Mouse (Mus musculus): ENCODE measurements around the gene Rragd. TPM values are rescaled to one million over a fixed set of nuclear protein-coding genes. Genes with fewer than 3 reads are reported as not detected.
"Not testable (repeated sequence)": the region's sequence is repeated elsewhere in the genome, so short reads cannot be mapped to it uniquely, and the experiment has no call there.

Rragd gene
- polyA plus RNA-seq, 1 experiment = 4.9 TPM

GRCm38 (mm10) chr4:32994168-32994567 lies 11.3 kb downstream of the Rragd start:
- Histone ChIP-seq H3K79me2 (ENCODE audit: control insufficient read depth, insufficient read depth) (no peaks in the 10 kb centered on the region), H3K4me3 (ENCODE audit: insufficient read depth, poor library complexity, severe bottlenecking) (no peak overlapping the region), H3ac (ENCODE audit: control insufficient read depth, insufficient read length, low read depth) (no peak overlapping the region), H3K79me3 (ENCODE audit: low read depth) (no peaks in the 10 kb centered on the region), H3K36me3 (ENCODE audit: control insufficient read depth, insufficient read depth) (no peaks in the 10 kb centered on the region), H3K27me3 (ENCODE audit: control insufficient read depth, insufficient read depth, insufficient read length) (no peaks in the 10 kb centered on the region)
- TF ChIP-seq USF1 (IDR thresholded peaks at IDR 0.05; ENCODE audit: low read depth) = no peak
- TF ChIP-seq FOSL1 (IDR thresholded peaks at IDR 0.05; ENCODE audit: insufficient read depth, low read length, poor library complexity, severe bottlenecking) = no peak
- no peak for TF ChIP-seq MYOG (IDR thresholded peaks at IDR 0.05; ENCODE audit: control insufficient read depth, extremely low read depth, insufficient read length)
- TF ChIP-seq MYOD1 (IDR thresholded peaks at IDR 0.05; ENCODE audit: control insufficient read depth, insufficient read length, low read depth) = no peak
- TF ChIP-seq CTCF (IDR thresholded peaks at IDR 0.05; ENCODE audit: control insufficient read depth, insufficient read depth, insufficient read length) = no peak
- TF ChIP-seq CEBPB (IDR thresholded peaks at IDR 0.05; ENCODE audit: low read depth) = no peak
- TF ChIP-seq MAX (IDR thresholded peaks at IDR 0.05) = no peak

GRCm38 (mm10) chr4:32996083-32996482 lies 13.2 kb downstream of the Rragd start:
- no peak for TF ChIP-seq FOSL1 (IDR thresholded peaks at IDR 0.05; ENCODE audit: insufficient read depth, low read length, poor library complexity, severe bottlenecking)
- TF ChIP-seq MYOD1 (IDR thresholded peaks at IDR 0.05; ENCODE audit: control insufficient read depth, insufficient read length, low read depth) = no peak
- TF ChIP-seq USF1 (IDR thresholded peaks at IDR 0.05; ENCODE audit: low read depth) = no peak
- TF ChIP-seq MAX (IDR thresholded peaks at IDR 0.05) = no peak
- no peak for TF ChIP-seq MYOG (IDR thresholded peaks at IDR 0.05; ENCODE audit: control insufficient read depth, extremely low read depth, insufficient read length)
- TF ChIP-seq CEBPB (IDR thresholded peaks at IDR 0.05; ENCODE audit: low read depth) = no peak
- TF ChIP-seq CTCF (IDR thresholded peaks at IDR 0.05; ENCODE audit: control insufficient read depth, insufficient read depth, insufficient read length) = no peak
- Histone ChIP-seq H3K79me2 (ENCODE audit: control insufficient read depth, insufficient read depth) (no peaks in the 10 kb centered on the region), H3K4me3 (ENCODE audit: insufficient read depth, poor library complexity, severe bottlenecking) (no peak overlapping the region), H3K27me3 (ENCODE audit: control insufficient read depth, insufficient read depth, insufficient read length) (no peaks in the 10 kb centered on the region), H3ac (ENCODE audit: control insufficient read depth, insufficient read length, low read depth) (no peak overlapping the region), H3K36me3 (ENCODE audit: control insufficient read depth, insufficient read depth) (no peaks in the 10 kb centered on the region), H3K79me3 (ENCODE audit: low read depth) (no peaks in the 10 kb centered on the region)

- H3ac ChIP-seq (ENCODE audit: control insufficient read depth, insufficient read length, low read depth) = no peak overlapping the region
- no peaks in the 10 kb centered on the region for H3K79me3 ChIP-seq (ENCODE audit: low read depth)
- no peaks in the 10 kb centered on the region for H3K79me2 ChIP-seq (ENCODE audit: control insufficient read depth, insufficient read depth)
- TF ChIP-seq CTCF (IDR thresholded peaks at IDR 0.05; ENCODE audit: control insufficient read depth, insufficient read depth, insufficient read length) (no peak), FOSL1 (IDR thresholded peaks at IDR 0.05; ENCODE audit: insufficient read depth, low read length, poor library complexity, severe bottlenecking) (no peak), MYOG (IDR thresholded peaks at IDR 0.05; ENCODE audit: control insufficient read depth, extremely low read depth, insufficient read length) (no peak), CEBPB (IDR thresholded peaks at IDR 0.05; ENCODE audit: low read depth) (no peak), USF1 (IDR thresholded peaks at IDR 0.05; ENCODE audit: low read depth) (no peak), MAX (IDR thresholded peaks at IDR 0.05) (no peak), MYOD1 (IDR thresholded peaks at IDR 0.05; ENCODE audit: control insufficient read depth, insufficient read length, low read depth) (no peak)
- no peaks in the 10 kb centered on the region for H3K36me3 ChIP-seq (ENCODE audit: control insufficient read depth, insufficient read depth)
- no peak overlapping the region for H3K4me3 ChIP-seq (ENCODE audit: insufficient read depth, poor library complexity, severe bottlenecking)
- no peaks in the 10 kb centered on the region for H3K27me3 ChIP-seq (ENCODE audit: control insufficient read depth, insufficient read depth, insufficient read length)
These were observed 14.7 kb downstream of the Rragd start for GRCm38 (mm10) chr4:32997571-32997970.

GRCm38 (mm10) chr4:32998996-32999395 lies 16.2 kb downstream of the Rragd start:
- H3K79me2 ChIP-seq (ENCODE audit: control insufficient read depth, insufficient read depth) = no peaks in the 10 kb centered on the region
- no peak overlapping the region for H3ac ChIP-seq (ENCODE audit: control insufficient read depth, insufficient read length, low read depth)
- no peaks in the 10 kb centered on the region for H3K36me3 ChIP-seq (ENCODE audit: control insufficient read depth, insufficient read depth)
- TF ChIP-seq MAX (IDR thresholded peaks at IDR 0.05) (no peak), FOSL1 (IDR thresholded peaks at IDR 0.05; ENCODE audit: insufficient read depth, low read length, poor library complexity, severe bottlenecking) (no peak), CTCF (IDR thresholded peaks at IDR 0.05; ENCODE audit: control insufficient read depth, insufficient read depth, insufficient read length) (no peak), USF1 (IDR thresholded peaks at IDR 0.05; ENCODE audit: low read depth) (no peak), MYOD1 (IDR thresholded peaks at IDR 0.05; ENCODE audit: control insufficient read depth, insufficient read length, low read depth) (no peak), MYOG (IDR thresholded peaks at IDR 0.05; ENCODE audit: control insufficient read depth, extremely low read depth, insufficient read length) (no peak), CEBPB (IDR thresholded peaks at IDR 0.05; ENCODE audit: low read depth) (no peak)
- H3K27me3 ChIP-seq (ENCODE audit: control insufficient read depth, insufficient read depth, insufficient read length) = no peaks in the 10 kb centered on the region
- H3K79me3 ChIP-seq (ENCODE audit: low read depth) = no peaks in the 10 kb centered on the region
- no peak overlapping the region for H3K4me3 ChIP-seq (ENCODE audit: insufficient read depth, poor library complexity, severe bottlenecking)

GRCm38 (mm10) chr4:33002081-33002480 lies 19.2 kb downstream of the Rragd start:
- Histone ChIP-seq H3K27me3 (ENCODE audit: control insufficient read depth, insufficient read depth, insufficient read length) (no peaks in the 10 kb centered on the region), H3ac (ENCODE audit: control insufficient read depth, insufficient read length, low read depth) (no peak overlapping the region), H3K4me3 (ENCODE audit: insufficient read depth, poor library complexity, severe bottlenecking) (no peak overlapping the region), H3K79me3 (ENCODE audit: low read depth) (no peaks in the 10 kb centered on the region), H3K36me3 (ENCODE audit: control insufficient read depth, insufficient read depth) (no peaks in the 10 kb centered on the region), H3K79me2 (ENCODE audit: control insufficient read depth, insufficient read depth) (no peaks in the 10 kb centered on the region)
- TF ChIP-seq CEBPB (IDR thresholded peaks at IDR 0.05; ENCODE audit: low read depth) (no peak), CTCF (IDR thresholded peaks at IDR 0.05; ENCODE audit: control insufficient read depth, insufficient read depth, insufficient read length) (no peak), MAX (IDR thresholded peaks at IDR 0.05) (no peak), MYOD1 (IDR thresholded peaks at IDR 0.05; ENCODE audit: control insufficient read depth, insufficient read length, low read depth) (no peak), FOSL1 (IDR thresholded peaks at IDR 0.05; ENCODE audit: insufficient read depth, low read length, poor library complexity, severe bottlenecking) (no peak), MYOG (IDR thresholded peaks at IDR 0.05; ENCODE audit: control insufficient read depth, extremely low read depth, insufficient read length) (no peak), USF1 (IDR thresholded peaks at IDR 0.05; ENCODE audit: low read depth) (no peak)

GRCm38 (mm10) chr4:33005595-33006470 lies 23.0 kb downstream of the Rragd start:
- H3K27me3 ChIP-seq (ENCODE audit: control insufficient read depth, insufficient read depth, insufficient read length); H3K79me2 ChIP-seq (ENCODE audit: control insufficient read depth, insufficient read depth); H3ac ChIP-seq (ENCODE audit: control insufficient read depth, insufficient read length, low read depth); H3K36me3 ChIP-seq (ENCODE audit: control insufficient read depth, insufficient read depth); H3K4me3 ChIP-seq (ENCODE audit: insufficient read depth, poor library complexity, severe bottlenecking); H3K79me3 ChIP-seq (ENCODE audit: low read depth): not testable (repeated sequence)

Data from C2C12 (cell line).